ENCODE assay signal across 10 mouse cellular contexts in the genomic region with DNA sequence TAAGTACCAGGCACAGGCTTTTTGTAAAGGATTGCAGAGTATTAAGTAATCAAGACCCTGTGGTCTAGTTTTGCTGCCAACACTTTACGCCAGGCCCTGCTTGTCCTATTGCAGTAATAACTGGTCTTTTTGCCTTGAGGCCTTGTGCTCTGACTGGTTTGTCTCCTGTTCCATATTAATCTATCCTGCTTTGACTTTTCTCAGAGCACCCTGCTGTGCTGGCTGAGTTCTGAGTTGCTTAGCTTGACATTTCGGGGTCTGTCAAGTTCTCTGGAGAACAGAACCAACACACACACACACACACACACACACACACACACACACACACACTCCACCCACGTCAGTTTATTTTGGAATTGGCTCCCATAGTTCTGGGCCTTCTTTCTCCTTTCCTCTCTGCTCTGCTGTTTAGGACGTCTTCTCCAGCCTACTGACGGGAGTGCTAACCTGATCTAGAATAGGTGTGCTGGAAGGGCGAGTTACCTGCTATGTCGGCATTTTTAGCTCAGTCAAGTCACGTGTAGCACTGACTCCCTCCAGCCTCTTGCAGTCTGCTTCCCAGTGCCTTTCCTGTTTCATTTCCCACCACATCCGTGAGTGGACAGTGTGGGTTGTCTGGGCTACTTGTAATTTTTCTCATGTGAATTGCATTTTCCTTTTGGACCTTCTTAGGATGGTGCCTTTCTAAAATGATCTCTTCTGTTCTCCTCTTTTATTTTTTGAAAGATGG. TPM values are rescaled to one million over a fixed set of nuclear protein-coding genes. Genes with fewer than 3 reads are reported as not detected.
A peak's percentile ranks its signal among the peaks of the same experiment; 100 is the strongest.
DNase-seq lines count a peak whose midpoint lies in the region; ATAC-seq lines count a peak whose summit lies in the region.
"Had no signal": no experiment of that assay in that cellular context is flagged by ENCODE, and none has a peak within 500 bp of the region (broad histone marks: within the 10 kb centered on the region; RNA-seq: fewer than 3 reads in every experiment).

No protein-coding gene starts in this region.

- no peaks in the 10 kb centered on the region for H3K27me3 ChIP-seq in kidney, embryonic 15.5 days
- no peaks in the 10 kb centered on the region for H3K27me3 ChIP-seq in hindbrain, embryonic 13.5 days
- H3K27me3 ChIP-seq: limb, embryonic 13.5 days; Patski had no signal

- peaks cover 28% of the 10 kb centered on the region for H3K4me1 ChIP-seq in kidney, embryonic 15.5 days
- peaks cover 5% of the 10 kb centered on the region; the same call in 1 of the 2 replicates for H3K4me1 ChIP-seq in hindbrain, embryonic 13.5 days (replicated peaks)

- H3K4me2 ChIP-seq in kidney, embryonic 15.5 days, result no peak overlapping the region
- no peak overlapping the region for H3K4me2 ChIP-seq in hindbrain, embryonic 13.5 days
- H3K4me2 ChIP-seq: limb, embryonic 13.5 days had no signal

- WGBS in kidney, embryonic 15.5 days, result 71% methylated on average over 9 of the region's 9 CpGs
- 72% methylated on average over 9 of the region's 9 CpGs for whole genome bisulfite sequencing in hindbrain, embryonic 13.5 days

- no peak for ATAC-seq in kidney, embryonic 15.5 days (replicated peaks; ENCODE audit: low FRiP score)
- ATAC-seq in hindbrain, embryonic 13.5 days (ENCODE audit: low FRiP score), result no peak
- no peak for ATAC-seq in CD4-positive, CD25-positive, alpha-beta regulatory T cell, adult 4 months
- ATAC-seq: Patski had no signal

- H3K9me3 ChIP-seq in kidney, embryonic 15.5 days (replicated peaks), result no peaks in the 10 kb centered on the region
- no peaks in the 10 kb centered on the region for H3K9me3 ChIP-seq in hindbrain, embryonic 13.5 days
- H3K9me3 ChIP-seq: limb, embryonic 13.5 days had no signal

- peak; percentile 41 for DNase-seq in kidney, adult 11 months
- peak; percentile 62 for DNase-seq in adrenal gland, postnatal 10 days
- DNase-seq in fibroblast of lung, adult 2 months (ENCODE audit: low read depth), result peak; percentile 74
- peak; percentile 32 for DNase-seq in left cerebral cortex, postnatal 4 days
- no peak for DNase-seq in spleen, postnatal 14 days (ENCODE audit: low spot score in 2 of 2)

- intact Hi-C loops in left cerebral cortex, postnatal 4 days (cut with DNase I), result no loop called here

- no peaks in the 10 kb centered on the region for H3K36me3 ChIP-seq in kidney, embryonic 15.5 days
- no peaks in the 10 kb centered on the region for H3K36me3 ChIP-seq in hindbrain, embryonic 13.5 days
- H3K36me3 ChIP-seq: limb, embryonic 13.5 days had no signal

- H3K4me3 ChIP-seq in kidney, embryonic 15.5 days (replicated peaks), result no peak overlapping the region
- H3K4me3 ChIP-seq in hindbrain, embryonic 13.5 days, result no peak overlapping the region
- H3K4me3 ChIP-seq: limb, embryonic 13.5 days had no signal

- H3K9ac ChIP-seq in kidney, embryonic 15.5 days, result no peak overlapping the region
- no peak overlapping the region for H3K9ac ChIP-seq in hindbrain, embryonic 13.5 days
- H3K9ac ChIP-seq: limb, embryonic 13.5 days had no signal

- no peak overlapping the region for H3K27ac ChIP-seq in kidney, embryonic 15.5 days
- H3K27ac ChIP-seq in hindbrain, embryonic 13.5 days, result no peak overlapping the region; the same call in 1 of the 2 replicates
- H3K27ac ChIP-seq: limb, embryonic 13.5 days had no signal

RNA-seq across cellular contexts. Expression of a gene that starts 49.2 kb away (rescaled TPM):
- polyA plus RNA-seq in kidney, embryonic 15.5 days (2015; fragmentation: Nextera tagmentation; extraction: Ambion mirVana), result 9.9 and 10.2 TPM in 2 replicates
- 10 to 100 TPM; 50.2 to 55.1 TPM for total RNA-seq in adrenal gland, postnatal 10 days (2021)
- 10 to 100 TPM; 54.6 to 56.9 TPM for total RNA-seq in left cerebral cortex, postnatal 4 days (2021)
- polyA plus RNA-seq in hindbrain, embryonic 13.5 days (2015; fragmentation: Nextera tagmentation; extraction: Ambion mirVana), result 5.5 and 5.6 TPM in 2 replicates
- polyA plus RNA-seq in CD4-positive, CD25-positive, alpha-beta regulatory T cell, adult 4 months (2017; shearing (Covaris generic)), result 10 to 100 TPM; 12.8 to 16.0 TPM

RNA-seq across cellular contexts. Expression of a gene that starts 49.4 kb away (rescaled TPM):
- 162 and 170 TPM in 2 replicates for polyA plus RNA-seq in kidney, embryonic 15.5 days (2015; fragmentation: Nextera tagmentation; extraction: Ambion mirVana)
- 100 to 1,000 TPM; 118 to 119 TPM for total RNA-seq in adrenal gland, postnatal 10 days (2021)
- total RNA-seq in left cerebral cortex, postnatal 4 days (2021), result 100 to 1,000 TPM; 262 to 267 TPM
- 301 and 314 TPM in 2 replicates for polyA plus RNA-seq in hindbrain, embryonic 13.5 days (2015; fragmentation: Nextera tagmentation; extraction: Ambion mirVana)
- polyA plus RNA-seq in CD4-positive, CD25-positive, alpha-beta regulatory T cell, adult 4 months (2017; shearing (Covaris generic)), result 10 to 100 TPM; 64.2 to 72.1 TPM

Comparison
In these comparisons a context has a peak if more than half of its experiments do, and no peak if none do; other contexts are left out.
1. DNase-seq: peak in kidney, adult 11 months (single experiment), adrenal gland, postnatal 10 days (single experiment), fibroblast of lung, adult 2 months (single experiment) and left cerebral cortex, postnatal 4 days (single experiment); none in spleen, postnatal 14 days (0 of 2).